Mouse (Mus musculus): ENCODE results near the gene Htr3a. TPM values are rescaled to one million over a fixed set of nuclear protein-coding genes. Genes with fewer than 3 reads are reported as not detected.

The Htr3a gene
- polyA plus RNA-seq (2017; shearing (Covaris generic)): under 1 TPM in 1 of 2 experiments, not detected in 1; 0.09 TPM

DNA sequence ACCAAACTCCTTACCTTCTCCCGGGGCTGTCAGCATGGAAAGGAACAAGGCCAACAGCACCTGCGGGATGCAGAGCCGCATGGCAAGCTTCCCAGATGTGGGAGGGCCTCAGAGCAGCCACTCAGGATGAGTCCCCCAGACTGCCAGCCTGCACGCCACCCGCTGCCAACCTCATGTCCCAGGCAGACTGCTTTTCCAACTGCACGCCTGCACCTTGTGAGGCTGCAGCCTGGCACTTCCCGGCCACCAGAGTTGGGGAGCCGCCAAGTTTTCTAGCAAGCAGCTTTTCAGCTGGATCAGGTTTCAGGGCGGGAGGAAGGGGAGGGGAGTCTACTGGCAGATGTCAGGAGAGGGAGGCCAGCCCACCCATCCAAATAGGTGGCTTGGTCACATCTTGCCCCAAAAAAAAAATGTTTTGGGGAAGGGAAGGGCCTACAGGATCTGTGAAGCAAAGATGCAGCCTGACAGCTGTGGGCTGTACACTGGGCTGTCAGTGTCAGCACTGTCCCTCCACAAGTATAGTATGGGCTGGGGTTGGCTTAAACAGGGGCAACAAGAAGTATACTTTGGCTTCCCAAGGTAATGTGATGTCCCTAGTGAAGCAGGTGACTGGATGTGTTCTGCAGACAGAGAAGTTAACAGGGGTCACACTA is at the start of gene Htr3a:
TSS of gene Htr3a (minus strand) at position 215 of the 653 bp plus-strand sequence.

Other genes with a start within 250 kb of the Htr3a start
- under 1 TPM; 0.07 to 0.22 TPM for gene Zbtb16, start 74.9 kb downstream of the Htr3a start, polyA plus RNA-seq (2017; shearing (Covaris generic))
- gene Htr3b, start 53.9 kb upstream of the Htr3a start, polyA plus RNA-seq (2017; shearing (Covaris generic)): not detected
- gene Usp28, start 74.3 kb upstream of the Htr3a start, polyA plus RNA-seq (2017; shearing (Covaris generic)): 10 to 100 TPM; 26.9 to 57.8 TPM
- 10 to 100 TPM; 45.5 to 47.4 TPM for gene Zw10, start 144.5 kb upstream of the Htr3a start, polyA plus RNA-seq (2017; shearing (Covaris generic))
- gene Tmprss5, start 170.2 kb upstream of the Htr3a start, polyA plus RNA-seq (2017; shearing (Covaris generic)): not detected

All from activated CD4-positive, CD25-positive, alpha-beta regulatory T cell (primary cell).